Mouse (Mus musculus): Measurements from ENCODE around the gene Samd8. TPM values are rescaled to one million over a fixed set of nuclear protein-coding genes. Genes with fewer than 3 reads are reported as not detected.

Gene Samd8
- total RNA-seq, 2 experiments from 2014 or later, result 2.9 to 10.8 TPM

- ATAC-seq (replicated peaks; ENCODE audit: low FRiP score, poor library complexity, severe bottlenecking), result no peak
Observed at GRCm38 (mm10) chr14:21820880-21821505, 70.7 kb downstream of the Samd8 start.

GRCm38 (mm10) chr14:21822307-21822706 lies 72.0 kb downstream of the Samd8 start:
- ATAC-seq (replicated peaks; ENCODE audit: low FRiP score, poor library complexity, severe bottlenecking), result no peak

- ATAC-seq (replicated peaks; ENCODE audit: low FRiP score, poor library complexity, severe bottlenecking), result peak; percentile 93
Observed at GRCm38 (mm10) chr14:21822795-21823374, 72.6 kb downstream of the Samd8 start.

GRCm38 (mm10) chr14:21823897-21824296 lies 73.6 kb downstream of the Samd8 start:
- no peak for ATAC-seq (replicated peaks; ENCODE audit: low FRiP score, poor library complexity, severe bottlenecking)

- no peak for ATAC-seq (replicated peaks; ENCODE audit: low FRiP score, poor library complexity, severe bottlenecking)
Observed at GRCm38 (mm10) chr14:21824938-21825337, 74.6 kb downstream of the Samd8 start, which contains the start of gene Vdac2. Vdac2 (plus strand) TSS chr14:21825238.

GRCm38 (mm10) chr14:21825786-21826491 lies 75.6 kb downstream of the Samd8 start:
- ATAC-seq (replicated peaks; ENCODE audit: low FRiP score, poor library complexity, severe bottlenecking), result no peak

- peak; percentile 96 for ATAC-seq (replicated peaks; ENCODE audit: low FRiP score, poor library complexity, severe bottlenecking)
Observed at GRCm38 (mm10) chr14:21830876-21831767, 80.8 kb downstream of the Samd8 start.

- no peak for ATAC-seq (replicated peaks; ENCODE audit: low FRiP score, poor library complexity, severe bottlenecking)
Observed at GRCm38 (mm10) chr14:21831830-21832403, 81.6 kb downstream of the Samd8 start.

- ATAC-seq (replicated peaks; ENCODE audit: low FRiP score, poor library complexity, severe bottlenecking), result no peak
Observed at GRCm38 (mm10) chr14:21838336-21839017, 88.1 kb downstream of the Samd8 start.

- ATAC-seq (replicated peaks; ENCODE audit: low FRiP score, poor library complexity, severe bottlenecking), result no peak
Observed at GRCm38 (mm10) chr14:21841819-21842592, 91.7 kb downstream of the Samd8 start.

- ATAC-seq (replicated peaks; ENCODE audit: low FRiP score, poor library complexity, severe bottlenecking), result no peak
Observed at GRCm38 (mm10) chr14:21843263-21843662, 92.9 kb downstream of the Samd8 start.

GRCm38 (mm10) chr14:21846827-21847380 lies 96.6 kb downstream of the Samd8 start:
- ATAC-seq (replicated peaks; ENCODE audit: low FRiP score, poor library complexity, severe bottlenecking), result no peak

GRCm38 (mm10) chr14:21847381-21848165 lies 97.2 kb downstream of the Samd8 start:
- ATAC-seq (replicated peaks; ENCODE audit: low FRiP score, poor library complexity, severe bottlenecking), result 0 out of 2 replicates have a peak, but pooled peaks have one; percentile 9

Measured in erythroid progenitor cell, adult 5-6 weeks (primary cell).